Mouse (Mus musculus) ovary, postnatal 14 days (tissue): Measurements from ENCODE around the gene Slit2.

ENCODE experiments used
- DNase-seq: peaks from one replicate; pipeline ENCODE4 v3.0.0; 2022; ENCODE audit warnings: low spot score

Gene Slit2

DNA sequence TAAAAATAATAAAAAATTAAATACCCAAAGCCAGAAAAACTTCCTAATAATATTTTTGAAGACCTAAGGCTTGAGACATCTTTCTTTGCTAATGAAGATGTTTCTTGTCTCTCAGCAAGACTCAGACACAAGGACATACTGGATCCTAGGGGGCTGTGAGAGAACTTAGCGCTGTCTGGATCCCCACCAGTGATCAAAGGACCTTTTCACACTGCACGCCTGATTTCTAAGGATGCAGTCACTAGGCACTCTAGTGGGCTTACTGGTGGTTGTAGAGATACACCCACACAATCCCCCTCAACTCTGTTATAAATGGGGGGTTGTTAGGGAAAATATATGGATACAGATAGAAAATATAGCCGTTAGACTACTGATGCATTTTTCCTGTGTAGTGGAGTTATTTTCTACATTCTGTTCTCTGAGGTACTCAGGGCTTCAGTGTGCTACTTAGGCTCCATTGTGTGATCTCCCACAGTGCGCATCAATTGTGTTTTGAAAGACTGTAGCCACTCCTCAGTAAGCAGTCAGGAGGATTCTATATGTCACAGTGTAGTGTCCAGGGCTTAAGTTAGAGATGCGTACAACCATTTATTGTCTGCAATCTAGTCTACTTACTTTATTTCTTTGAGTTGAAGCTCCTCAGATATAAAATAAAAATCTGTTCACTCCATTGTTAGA lies 67.8 kb downstream of the Slit2 start:
- no peak for DNase-seq

DNA sequence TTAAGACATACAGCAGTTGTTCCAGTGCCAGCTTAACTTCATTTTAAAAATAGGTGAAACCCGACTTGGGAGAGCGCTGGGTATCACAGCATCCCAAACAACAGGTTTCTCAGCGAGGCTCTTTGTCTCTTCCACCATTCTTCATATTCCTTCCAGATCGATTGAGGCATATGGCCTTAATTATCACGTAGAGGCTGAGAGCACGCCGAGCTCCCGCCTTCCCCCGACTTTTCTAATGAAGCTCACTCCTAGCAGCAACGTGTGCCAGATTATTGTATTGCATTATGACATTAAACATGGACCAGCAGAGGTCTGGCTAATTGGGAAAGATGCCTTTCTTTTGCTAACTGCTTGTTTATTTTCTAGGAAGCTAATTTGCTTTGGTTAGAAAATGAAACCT lies 75.7 kb downstream of the Slit2 start:
- DNase-seq: no peak

DNA sequence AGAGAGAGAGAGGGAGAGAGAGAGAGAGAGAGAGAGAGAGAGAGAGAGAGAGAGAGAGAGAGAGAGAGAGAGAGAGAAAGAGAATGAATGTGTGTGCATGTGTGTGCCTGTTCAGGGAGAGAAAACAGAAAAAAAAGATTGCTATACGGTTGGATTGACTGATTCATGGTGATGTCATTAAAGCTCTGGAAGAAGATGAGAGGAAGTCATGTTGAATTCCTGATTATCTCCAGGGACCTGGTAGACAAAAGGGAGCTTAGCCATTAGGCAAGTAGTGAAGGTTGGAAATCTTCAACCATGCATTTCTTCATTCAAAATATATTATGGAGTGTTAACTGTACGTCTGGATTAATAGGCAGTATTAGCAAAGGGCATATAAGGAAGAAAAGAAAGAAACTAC lies 77.8 kb downstream of the Slit2 start:
- DNase-seq: no peak

DNA sequence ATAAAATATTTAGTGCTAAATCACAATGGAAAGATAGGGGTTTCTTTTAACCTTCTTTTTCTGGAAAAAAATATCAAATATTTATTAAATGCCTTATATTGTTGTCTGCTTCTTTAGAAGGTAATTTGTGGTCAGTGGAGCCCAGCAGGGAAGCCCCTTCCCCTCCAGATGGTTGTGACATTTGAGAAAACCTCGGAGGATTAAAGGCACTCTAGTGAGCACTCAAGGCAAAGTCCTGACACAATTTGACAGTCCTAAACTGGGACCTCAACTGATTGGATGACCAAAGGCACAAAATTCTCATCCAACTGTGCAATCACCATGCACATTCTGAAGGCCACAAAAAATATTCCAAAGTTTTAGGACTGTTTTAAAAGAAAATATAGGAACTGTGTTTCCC lies 95.8 kb downstream of the Slit2 start:
- DNase-seq: no peak

DNA sequence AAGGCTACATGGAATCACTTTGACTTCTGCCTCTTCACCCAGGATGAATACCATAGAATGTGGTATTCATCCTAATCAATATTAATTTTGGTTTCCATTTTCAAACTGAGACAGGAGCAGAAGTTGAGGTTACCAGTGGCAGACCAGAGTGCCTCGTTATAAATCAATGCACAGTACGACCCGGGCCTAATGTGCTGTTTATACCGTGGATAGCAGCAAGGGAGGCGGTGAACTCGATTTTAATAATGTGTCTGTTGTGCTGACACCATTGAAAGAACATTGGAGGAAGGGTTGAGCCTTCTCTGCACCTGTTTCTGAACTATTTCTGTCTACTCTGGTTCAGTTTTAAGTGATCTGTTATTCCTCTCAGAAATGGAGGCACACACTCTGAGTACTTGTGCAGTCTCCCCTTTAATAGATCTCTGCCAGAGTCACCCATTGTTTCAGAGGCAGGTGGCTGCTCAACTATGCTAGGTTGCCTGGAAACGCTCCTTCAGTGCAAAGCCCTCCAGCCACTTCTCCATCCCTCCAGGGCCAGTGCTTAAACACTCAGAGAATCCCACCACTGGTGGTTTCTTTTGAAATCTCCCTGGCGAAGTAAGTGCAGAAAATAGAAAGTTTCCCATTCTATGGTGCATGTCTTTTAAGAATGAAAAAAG lies 98.4 kb downstream of the Slit2 start:
- DNase-seq: no peak

DNA sequence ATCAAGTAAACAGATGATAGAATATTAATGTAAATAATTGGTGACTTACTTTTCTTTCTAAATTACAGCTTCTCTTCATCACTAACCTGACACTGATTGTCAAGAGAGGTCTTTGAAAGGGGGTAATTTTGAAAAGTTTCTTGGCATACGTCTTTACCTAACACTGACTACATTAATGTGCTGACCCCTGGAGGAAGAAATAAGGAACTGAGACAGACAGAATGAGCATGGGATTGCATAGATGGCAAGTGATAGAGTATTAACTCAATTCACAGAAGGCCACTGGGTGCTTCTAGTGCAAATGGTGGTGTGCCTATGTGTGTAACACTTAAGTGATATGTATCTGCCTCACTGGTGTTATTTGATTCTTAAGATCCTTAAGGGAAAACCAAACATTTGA lies 130.5 kb downstream of the Slit2 start:
- DNase-seq: no peak

DNA sequence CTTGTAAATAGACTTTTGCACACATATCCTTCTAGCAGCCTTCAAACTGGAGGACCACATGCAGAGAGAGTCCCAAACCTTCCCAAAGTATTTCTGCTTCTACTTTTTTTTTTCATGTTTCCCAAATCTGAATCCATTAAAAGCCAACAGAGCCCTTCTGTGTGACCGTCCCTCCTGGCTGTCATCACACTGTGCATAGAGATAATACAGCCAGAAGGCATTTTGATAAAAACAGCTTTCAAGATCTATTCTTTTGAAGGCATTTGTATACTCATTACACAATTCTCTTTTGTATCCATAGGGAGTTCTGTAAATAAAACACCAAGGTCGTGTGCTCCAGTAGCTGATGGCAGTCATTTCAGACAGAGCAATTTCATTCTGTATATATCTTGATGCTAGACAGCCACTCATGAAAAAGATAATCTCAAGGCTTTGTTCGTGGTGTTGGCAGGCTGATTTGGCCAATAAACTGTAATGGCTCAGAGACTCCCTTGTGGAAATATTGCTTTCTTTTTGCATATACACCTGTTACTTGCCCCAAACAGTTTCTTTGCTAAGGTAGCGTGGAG lies 132.1 kb downstream of the Slit2 start:
- no peak for DNase-seq

DNA sequence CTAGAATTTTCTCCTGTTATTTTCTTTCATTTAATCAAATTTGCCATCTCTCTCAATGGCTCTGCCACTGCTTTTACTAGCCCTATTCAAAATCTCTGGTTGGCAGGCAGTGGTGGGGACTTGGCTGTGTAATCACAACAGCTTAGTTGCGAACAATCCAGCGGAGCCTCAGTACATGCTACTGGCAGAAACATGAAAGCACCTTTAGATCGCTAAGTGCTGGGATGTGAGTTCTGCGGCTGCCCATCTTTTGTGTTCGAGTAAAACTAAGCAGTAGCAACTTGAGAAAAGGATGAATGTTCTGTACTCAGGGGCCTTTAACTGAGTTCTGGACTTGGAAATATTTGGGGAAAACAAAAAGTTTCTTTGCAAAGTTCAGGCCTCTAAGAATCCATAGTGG lies 139.7 kb downstream of the Slit2 start:
- no peak for DNase-seq

DNA sequence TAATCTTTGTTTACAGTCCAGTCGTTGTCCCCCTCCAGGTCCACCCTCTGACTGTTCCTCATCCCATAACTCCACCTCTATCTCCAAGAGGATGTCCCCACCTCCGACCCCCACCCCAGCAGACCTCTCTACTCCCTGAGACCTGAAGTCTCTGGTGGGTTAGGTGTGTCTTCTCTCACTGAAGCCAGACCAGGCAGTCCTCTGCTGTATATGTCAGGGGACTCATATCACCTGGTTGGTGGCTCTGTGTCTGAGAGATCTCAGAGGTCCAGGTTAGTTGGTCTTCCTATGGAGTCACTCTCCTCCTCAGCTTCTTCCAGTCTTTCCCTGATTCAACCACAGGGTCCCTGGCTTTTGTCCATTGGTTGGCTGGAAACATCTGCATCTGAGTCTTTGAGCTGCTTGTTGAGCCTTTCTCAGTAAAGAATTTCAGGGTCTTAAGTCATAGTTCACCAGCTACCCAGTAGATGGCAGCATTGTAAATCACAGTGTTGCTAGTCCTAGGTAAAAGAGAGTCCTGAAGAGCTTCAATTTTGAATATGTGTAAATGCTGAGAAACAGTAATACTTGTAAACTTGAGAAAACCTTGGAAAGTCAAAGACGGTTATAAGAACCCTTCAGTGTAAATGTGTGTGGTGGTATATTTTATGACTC lies 143.0 kb downstream of the Slit2 start:
- DNase-seq: peak; percentile 20

DNA sequence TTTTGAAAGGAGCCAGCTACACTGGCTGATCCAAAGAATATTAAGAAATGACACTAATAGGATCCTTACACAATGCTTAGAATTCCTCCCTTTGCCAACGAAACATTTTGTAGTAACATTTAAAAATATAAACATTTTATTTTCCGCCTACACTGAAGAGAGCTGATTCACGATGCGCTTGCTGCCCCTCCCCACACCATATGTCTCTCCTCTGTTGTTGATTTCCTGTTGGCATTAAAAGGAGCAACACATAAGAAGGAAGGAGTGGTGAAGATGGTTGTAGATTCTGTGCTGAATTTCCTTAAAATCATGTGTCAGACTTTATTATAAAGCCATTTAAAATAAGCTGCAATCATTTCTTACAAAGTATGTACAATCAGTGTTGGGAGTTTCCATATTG lies 147.0 kb downstream of the Slit2 start:
- DNase-seq: no peak

DNA sequence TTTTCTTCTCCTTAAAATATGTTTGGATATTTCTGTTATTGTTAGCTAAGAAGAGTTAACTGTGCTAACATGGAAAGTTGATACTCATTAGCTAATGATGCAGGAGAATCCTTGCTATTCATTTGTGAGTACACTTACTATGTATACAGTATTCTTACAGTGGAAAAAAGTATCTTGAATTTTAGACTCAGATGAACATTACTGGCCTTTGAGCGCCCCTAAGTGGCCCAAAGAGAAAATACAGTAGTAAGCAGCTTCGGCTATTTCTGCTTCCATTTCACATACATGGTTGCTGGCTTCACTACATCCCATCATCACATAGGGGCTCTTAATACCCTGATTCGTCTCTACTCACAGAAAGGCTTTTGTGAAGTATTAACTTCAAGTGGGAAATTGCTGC lies 153.6 kb downstream of the Slit2 start:
- no peak for DNase-seq

DNA sequence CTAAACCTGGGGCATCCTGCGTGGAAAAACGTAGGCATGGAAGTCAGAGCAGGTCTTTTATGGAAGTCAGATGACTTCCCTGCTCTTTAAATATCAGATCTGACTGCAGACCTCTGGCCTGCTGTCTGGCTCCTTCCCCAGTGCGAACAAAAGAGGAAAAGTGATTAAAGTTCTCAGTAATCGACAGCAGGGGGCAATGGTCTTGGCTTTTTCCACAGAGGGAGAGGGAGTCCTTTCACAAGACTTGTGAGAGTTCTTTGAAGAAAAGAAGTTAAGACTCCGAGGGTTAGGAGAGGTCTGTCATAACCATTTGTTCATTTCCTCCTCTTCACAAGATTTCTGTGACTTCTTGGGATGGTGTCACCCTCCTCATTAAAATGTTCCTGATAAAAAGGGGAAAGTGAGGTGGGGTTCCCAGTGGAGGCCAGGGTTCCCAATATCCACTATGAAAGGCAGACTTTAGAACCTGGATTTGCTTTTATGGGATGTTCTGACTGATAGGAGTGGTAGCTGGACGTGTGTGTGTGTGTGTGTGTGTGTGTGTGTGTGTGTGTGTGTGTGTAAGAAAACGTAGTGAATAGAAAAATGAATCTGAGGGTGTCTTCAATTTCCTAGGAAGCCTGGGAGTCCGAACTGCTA lies 156.0 kb downstream of the Slit2 start:
- DNase-seq: no peak

DNA sequence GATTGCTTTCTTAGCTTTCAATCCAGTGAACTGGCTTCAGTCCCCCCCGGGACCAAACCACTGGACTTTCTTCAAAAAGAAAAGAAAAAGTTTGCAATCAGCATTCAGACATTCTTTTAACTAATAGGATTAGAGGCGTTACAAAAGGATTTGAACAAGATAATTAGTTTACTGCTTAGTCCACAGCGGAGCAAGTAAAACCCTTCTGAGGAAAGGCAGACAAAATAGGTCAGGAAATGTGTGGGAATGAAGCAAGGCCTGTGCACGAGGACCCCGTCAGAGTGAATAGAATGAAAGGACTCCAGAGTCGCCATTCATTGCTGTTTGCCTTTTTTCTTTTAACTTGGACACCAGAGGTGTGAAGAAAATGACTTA lies 156.5 kb downstream of the Slit2 start:
- DNase-seq: no peak

DNA sequence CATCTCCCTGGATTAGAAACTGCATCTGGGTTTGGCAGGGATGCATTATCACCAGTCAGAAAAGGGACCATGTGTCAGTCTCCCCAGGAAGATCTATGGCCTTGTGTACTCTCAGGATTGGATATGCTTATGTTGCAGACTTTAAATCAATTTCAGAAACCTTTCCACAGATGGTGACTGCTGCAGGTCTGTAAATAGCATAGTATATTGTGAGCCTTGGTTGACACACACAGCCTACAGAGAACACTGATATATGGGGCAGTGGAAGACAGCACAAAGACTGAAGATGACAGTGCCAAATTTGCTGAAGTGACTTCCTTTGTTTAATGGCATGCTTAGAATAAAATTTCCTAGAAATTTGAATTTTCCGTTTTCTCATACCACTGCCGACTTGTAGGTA lies 163.1 kb downstream of the Slit2 start:
- DNase-seq: no peak

DNA sequence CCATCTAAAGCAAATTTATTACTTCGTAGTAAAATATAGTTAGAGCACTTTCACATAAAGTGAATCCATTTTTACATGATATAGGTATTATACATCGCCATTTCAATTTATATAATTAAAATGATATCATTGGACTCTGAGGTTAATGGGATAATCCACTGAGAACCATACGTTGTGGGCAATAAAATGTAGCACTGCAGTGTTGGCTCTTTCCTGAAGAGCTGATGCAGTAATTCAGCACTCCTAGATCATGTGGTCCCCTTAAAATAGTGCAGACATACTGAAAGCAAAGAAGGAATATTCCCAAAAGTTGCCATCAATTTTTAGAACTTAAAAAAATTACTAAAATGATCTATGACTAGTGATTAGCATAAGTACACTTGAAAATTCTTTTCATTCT lies 177.9 kb downstream of the Slit2 start:
- no peak for DNase-seq

DNA sequence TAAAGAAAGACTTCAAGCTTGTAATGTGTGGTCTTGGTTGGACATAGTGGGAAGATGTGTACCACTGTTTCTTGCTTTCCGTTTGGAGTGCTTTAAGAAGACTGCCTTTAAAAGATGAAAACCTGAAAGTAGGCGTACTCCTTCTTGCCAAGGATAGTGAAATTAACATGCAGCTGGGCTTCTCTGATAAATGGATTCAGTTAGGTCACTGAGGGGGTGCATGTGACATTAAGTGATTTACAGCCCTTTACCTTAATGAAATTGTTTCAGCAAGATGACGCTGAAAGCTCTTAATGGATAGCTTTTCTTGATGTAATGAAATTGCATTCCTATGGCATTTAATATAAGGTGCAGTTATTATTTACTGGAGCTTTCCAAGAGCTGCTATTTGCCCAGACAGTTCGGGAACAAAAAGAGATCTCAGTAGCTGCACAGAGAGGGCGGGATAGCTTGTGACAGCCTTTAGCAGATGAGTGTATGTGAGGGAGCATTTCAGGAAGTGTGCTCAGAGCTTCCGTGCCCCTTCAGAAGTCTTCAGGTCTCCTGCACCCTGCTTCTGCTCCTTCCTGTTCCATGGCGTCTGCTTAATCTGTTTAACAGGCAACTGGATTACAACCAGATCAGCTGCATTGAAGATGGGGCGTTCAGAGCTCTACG lies 198.8 kb downstream of the Slit2 start:
- no peak for DNase-seq

DNA sequence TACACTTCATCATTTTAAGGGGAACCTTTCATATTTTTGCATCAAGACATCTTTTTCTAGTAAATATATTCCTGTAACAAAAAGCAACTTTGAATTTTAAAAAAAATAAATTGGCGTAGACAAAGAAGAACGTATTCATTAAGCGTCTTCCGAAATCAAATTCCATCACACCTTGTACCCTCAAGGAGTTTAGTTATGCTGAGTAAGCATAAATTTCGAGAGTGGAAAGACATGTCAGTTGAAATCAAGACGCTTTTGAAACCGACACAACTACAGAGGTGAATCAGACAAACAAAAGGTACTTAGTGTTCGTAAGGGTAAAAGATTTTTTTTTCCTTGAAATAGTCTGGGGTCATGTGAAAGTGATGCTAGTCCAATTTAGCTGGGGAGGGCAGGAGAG lies 201.4 kb downstream of the Slit2 start:
- DNase-seq: no peak

DNA sequence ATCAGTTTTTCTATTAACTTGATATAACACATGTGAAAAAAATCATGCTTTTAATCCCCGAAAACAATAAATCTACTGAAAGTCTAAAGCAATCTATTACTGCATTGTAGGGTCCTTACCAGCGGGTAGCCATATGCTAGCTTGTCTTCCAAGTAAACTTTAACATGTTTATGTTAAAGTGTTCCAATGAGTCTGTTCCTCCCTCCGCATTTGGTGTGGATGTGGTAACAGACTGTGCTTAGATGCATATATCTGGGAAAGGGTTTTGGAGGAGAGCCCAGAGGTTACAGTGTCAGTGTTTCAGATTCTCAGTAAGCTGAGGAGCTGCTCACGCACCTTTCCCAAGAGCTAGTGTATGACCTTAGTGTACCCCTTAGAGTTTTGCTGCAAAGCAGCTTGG lies 204.9 kb downstream of the Slit2 start:
- DNase-seq: no peak

DNA sequence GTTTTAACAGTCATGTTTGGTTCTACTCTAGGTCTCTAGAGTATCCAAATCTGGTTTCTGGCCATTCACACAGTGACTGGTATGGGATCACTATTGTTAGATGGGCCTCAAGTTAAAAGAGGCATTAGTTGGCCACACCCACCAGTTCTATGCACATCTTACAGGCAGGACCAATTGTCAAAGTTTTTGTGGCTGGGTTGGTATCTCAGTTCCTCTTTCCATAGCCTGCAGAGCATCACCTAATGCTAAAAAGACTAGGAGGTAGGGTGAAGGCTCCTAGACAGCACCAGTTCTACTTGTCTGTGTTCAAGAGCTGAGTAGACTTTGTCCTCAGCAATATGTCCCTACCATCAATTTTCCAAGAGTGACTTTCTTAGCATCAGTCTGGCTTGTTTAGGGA lies 216.4 kb downstream of the Slit2 start:
- no peak for DNase-seq

DNA sequence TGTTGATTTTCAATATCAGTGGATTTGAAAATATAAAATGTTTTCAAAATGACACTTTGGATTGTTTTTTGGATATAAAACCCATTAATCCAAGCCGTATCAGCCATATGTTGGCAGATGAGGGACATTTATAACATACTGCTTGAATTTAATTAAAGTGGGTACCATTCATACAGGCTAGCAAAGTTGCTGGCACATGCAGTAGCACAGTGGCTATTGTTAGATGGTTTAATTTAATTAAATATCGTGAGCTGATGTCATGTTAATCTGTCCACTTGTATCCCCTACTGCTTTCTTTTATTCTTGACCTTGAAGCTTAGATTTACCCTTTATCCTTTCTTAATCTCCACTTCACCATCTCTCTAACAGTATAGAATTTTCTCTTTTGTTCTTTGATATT lies 232.3 kb downstream of the Slit2 start:
- no peak for DNase-seq

DNA sequence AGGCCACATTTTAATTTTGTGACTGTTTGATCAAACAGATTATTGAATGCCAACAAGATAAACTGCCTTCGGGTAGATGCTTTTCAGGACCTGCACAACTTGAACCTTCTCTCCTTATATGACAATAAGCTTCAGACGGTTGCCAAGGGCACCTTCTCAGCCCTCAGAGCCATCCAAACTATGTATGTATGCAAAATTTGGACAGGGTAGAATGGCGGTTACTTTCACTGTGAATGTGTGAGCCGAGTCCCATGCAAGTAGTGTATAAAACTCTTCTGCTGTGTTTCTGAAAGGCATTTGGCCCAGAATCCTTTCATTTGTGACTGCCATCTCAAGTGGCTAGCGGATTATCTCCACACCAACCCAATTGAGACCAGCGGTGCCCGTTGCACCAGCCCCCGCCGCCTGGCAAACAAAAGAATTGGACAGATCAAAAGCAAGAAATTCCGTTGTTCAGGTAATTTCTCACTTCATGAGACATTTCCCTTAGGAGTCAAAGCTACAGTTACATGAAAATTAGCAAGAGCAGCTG lies 236.8 kb downstream of the Slit2 start:
- no peak for DNase-seq

DNA sequence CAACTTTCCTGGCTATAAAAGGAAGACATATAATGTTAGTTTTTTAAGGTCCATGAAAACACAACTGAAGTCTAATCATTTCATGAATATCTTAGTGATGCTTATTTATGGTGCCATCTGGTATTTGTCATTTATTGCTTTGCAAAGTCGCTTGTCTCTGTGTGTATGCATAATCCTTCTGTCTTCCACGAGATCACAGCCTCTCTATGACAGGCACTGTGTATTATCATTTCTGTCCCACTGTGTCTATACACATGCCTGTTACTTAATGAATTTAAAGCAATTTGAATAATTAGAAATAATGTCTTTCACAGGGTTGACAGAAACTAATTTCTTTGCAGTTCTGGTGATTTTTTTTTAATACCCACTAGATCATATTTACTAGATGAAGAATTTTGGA lies 242.6 kb downstream of the Slit2 start:
- no peak for DNase-seq
